Mouse (Mus musculus): ENCODE data around the gene Krt77.
A peak's percentile ranks its signal among the peaks of the same experiment; 100 is the strongest.

The Krt77 gene

GRCm38 (mm10) chr15:101829441-101829840, 40.1 kb downstream of the Krt77 start:
- DNase-seq, result peak; percentile 62

- peak; percentile 71 for DNase-seq
Observed at GRCm38 (mm10) chr15:101821786-101822185, 47.7 kb downstream of the Krt77 start.

- DNase-seq, result no peak
Observed at GRCm38 (mm10) chr15:101817875-101818274, 51.6 kb downstream of the Krt77 start, which contains the start of gene Krt2. Gene Krt2 (minus strand): TSS chr15:101818169.
